Mouse (Mus musculus): ENCODE measurements at regions not wholly inside any gene's neighbourhood (a gene's known extent, or its start where the extent isn't known, plus 50 kb on each side); places are given as distances from the start of the nearest gene placed in this dataset.

DNA sequence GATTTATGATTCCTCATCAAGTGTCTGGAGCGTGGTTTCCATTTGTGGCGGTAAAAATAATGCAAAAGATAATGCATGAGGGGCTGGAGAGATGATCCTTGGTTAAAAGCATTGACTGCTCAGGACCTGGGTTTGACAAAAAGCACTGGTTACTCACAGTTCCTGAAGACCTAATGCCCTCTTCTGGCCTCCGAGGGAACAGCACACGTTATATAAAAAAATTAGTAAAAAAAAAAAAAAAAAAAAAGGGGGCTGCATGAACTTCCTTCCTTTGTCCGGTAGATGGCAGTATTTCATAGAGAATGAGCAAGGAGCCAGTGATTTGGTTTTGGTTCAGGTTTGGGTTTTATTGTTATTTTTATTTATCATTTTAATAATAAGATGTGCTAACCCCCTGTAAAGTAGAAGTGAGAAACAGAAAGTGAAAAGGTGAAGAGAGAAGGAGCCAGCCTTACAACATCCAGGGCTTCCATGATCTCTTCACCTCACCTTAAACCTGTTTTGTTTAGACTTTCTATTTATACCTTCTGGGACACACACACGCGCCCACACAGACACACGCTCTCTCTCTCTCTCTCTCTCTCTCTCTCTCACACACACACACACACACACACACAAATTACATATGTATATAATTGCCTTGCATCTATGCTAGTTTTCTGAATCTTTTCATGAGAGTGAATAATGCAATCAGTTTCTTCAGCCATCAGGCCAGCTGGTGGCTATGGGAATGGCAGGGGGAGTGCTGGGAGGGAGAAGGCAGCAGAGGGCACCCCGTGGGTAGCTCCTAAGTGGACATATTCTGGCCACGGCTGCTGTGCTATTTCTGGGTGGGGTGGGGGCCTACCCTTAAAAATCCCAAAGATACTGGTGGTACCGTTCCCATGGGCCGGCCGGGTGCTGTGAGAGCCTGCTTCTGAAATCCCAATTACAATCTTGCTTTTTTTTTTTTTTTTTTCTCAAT, 230.0 kb downstream of the Poteg start:
- Histone ChIP-seq H3K27ac (no peak overlapping the region), H3K4me3 (no peak overlapping the region)
- intact Hi-C loops (cut with DNase I), result no loop called here
- DNase-seq, result no peak
- TF ChIP-seq CTCF (IDR thresholded peaks at IDR 0.05), result peak; percentile 79

DNA sequence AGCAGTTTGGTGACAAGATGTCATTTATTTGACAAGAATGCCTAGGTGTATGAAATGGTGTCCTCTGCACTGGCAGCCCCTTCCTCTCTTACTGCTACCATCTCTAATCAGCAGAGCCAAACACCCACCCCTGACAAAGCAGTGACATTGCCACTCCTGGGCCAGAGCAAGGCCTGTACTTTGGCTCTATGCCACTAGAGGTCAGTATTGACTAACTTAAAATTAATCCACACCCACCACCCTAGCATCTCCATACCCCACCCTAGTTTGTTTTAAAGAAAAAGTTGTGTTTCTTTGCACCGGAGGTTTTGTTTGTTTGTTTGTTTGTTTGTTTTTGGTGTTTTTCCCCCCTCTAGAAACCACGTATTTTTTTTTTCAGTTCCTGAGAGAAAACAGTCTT, 231.7 kb downstream of the Poteg start:
- no peak for DNase-seq
- Histone ChIP-seq H3K4me3 (no peak overlapping the region), H3K27ac (no peak overlapping the region)
- intact Hi-C loops (cut with DNase I), result no loop called here
- TF ChIP-seq CTCF (IDR thresholded peaks at IDR 0.05), result peak; percentile 47

GRCm38 (mm10) chr8:27721988-27722387, 274.5 kb downstream of the Poteg start:
- intact Hi-C loops (cut with DNase I), result no loop called here
- H3K27ac ChIP-seq, result no peak overlapping the region
- TF ChIP-seq CTCF (IDR thresholded peaks at IDR 0.05), result no peak
- no peak for DNase-seq
- no peak overlapping the region for H3K4me3 ChIP-seq

DNA sequence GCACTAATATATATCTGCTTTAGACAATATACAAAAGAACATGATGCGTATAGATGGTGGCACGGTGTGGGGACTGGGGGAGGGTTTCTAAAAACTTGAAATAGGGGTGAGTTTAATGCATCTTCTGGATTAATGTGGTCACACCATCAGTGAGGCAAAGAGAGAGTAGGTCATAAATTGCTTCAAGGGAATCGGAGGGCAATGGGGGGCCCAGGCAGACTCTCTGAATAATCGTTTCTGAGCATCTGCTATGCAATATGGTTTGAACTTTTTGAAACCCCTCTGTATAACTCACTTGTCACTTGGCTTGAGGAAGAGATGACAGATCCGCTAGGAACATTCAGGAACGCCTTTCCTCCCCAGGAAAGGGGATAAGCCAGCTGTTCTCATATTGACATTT, 322.8 kb downstream of the Poteg start:
- H3K27ac ChIP-seq, result no peak overlapping the region
- intact Hi-C loops (cut with DNase I), result no loop called here

GRCm38 (mm10) chr8:27770803-27771202, 323.3 kb downstream of the Poteg start:
- Histone ChIP-seq H3K27ac (no peak overlapping the region), H3K4me3 (no peak overlapping the region)
- no peak for TF ChIP-seq CTCF (IDR thresholded peaks at IDR 0.05)
- DNase-seq, result no peak
- intact Hi-C loops (cut with DNase I), result no loop called here

More for the DNA sequence above, 322.8 kb downstream of the Poteg start:
- no peak for TF ChIP-seq CTCF (IDR thresholded peaks at IDR 0.05)
- DNase-seq, result no peak
- no peak overlapping the region for H3K4me3 ChIP-seq

- no peak overlapping the region for H3K27ac ChIP-seq
- no peak for TF ChIP-seq CTCF (IDR thresholded peaks at IDR 0.05)
- no peak overlapping the region for H3K4me3 ChIP-seq
- intact Hi-C loops (cut with DNase I), result no loop called here
- no peak for DNase-seq
These were observed 323.8 kb downstream of the Poteg start for GRCm38 (mm10) chr8:27771250-27771649.

DNA sequence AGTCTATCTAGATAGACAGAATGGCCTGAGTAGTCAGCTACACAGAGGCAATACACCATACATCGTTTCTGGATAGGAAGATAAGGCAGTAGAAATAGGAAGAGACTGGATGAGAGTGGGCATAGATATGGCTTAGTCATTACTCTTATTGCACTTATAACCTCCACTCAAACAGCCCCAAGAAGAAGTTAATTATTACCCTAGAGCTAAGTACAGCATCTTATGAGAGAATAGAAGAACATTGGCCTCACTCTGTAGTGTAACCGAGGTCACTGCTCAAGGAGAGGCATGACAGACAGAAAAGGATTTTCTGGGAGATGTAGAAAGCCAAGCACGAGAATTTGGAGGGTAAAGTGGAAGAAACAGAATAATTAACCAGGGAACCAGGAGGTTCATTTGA, 331.5 kb downstream of the Poteg start:
- intact Hi-C loops (cut with DNase I), result no loop called here
- H3K4me3 ChIP-seq, result no peak overlapping the region
- DNase-seq, result no peak
- TF ChIP-seq CTCF (IDR thresholded peaks at IDR 0.05), result no peak
- no peak overlapping the region for H3K27ac ChIP-seq
